Mouse (Mus musculus) heart, embryonic 14.5 days (tissue): ENCODE measurements around the gene Ttyh1. TPM values are rescaled to one million over a fixed set of nuclear protein-coding genes. Genes with fewer than 3 reads are reported as not detected.

Source experiments
- ATAC-seq: fragments of 200-750 bp; cut with Nextera tagmentation; 2 replicates; pipeline ENCODE4 v1.8.0; 2017; ENCODE audit warnings: low read depth, moderate TSS enrichment; ENCODE audit not compliant: insufficient number of reproducible peaks, insufficient read depth, low FRiP score
- H3K27ac ChIP-seq, 2 experiments: fragments of 200-500 bp in 1 of 2; fragments of 300-500 bp in 1 of 2; sonication (generic) in 1 of 2; replicated peaks in 1 of 2; 2 replicates each; pipeline ENCODE4 v1.5.1; 2012 to 2014; ENCODE audit warnings: low read depth in 2 of 2, low read length in 2 of 2, control low read depth in 1 of 2, mild to moderate bottlenecking in 1 of 2, mixed read lengths in 1 of 2; ENCODE audit not compliant: control insufficient read depth in 1 of 2, insufficient read depth in 1 of 2
- H3K27me3 ChIP-seq: fragments of 300-500 bp; sonication (generic); 2 replicates; pipeline ENCODE4 v1.6.1; 2014; ENCODE audit warnings: mild to moderate bottlenecking, low read length, control low read depth; ENCODE audit not compliant: control insufficient read depth, insufficient read depth
- H3K36me3 ChIP-seq: fragments of 300-500 bp; sonication (generic); 2 replicates; pipeline ENCODE4 v1.6.1; 2014; ENCODE audit warnings: mild to moderate bottlenecking, control low read depth, low read length, mixed read lengths; ENCODE audit not compliant: control insufficient read depth, insufficient read depth
- H3K4me1 ChIP-seq, 2 experiments: fragments of 200-500 bp in 1 of 2; fragments of 300-500 bp in 1 of 2; sonication (generic) in 1 of 2; 2 replicates each; pipeline ENCODE4 v1.6.1; 2012 to 2014; ENCODE audit warnings: low read length in 2 of 2, control low read depth in 1 of 2, mixed read lengths in 1 of 2; ENCODE audit not compliant: control insufficient read depth in 2 of 2, insufficient read depth in 2 of 2
- H3K4me2 ChIP-seq: fragments of 300-500 bp; sonication (generic); 2 replicates; pipeline ENCODE4 v1.6.1; 2014; ENCODE audit warnings: mild to moderate bottlenecking, low read length
- H3K4me3 ChIP-seq, 2 experiments: fragments of 200-500 bp in 1 of 2; fragments of 300-500 bp in 1 of 2; sonication (generic) in 1 of 2; 2 replicates each; pipeline ENCODE4 v1.5.1; 2012 to 2014; ENCODE audit warnings: low read length in 2 of 2, mild to moderate bottlenecking in 2 of 2, control low read depth in 1 of 2, low read depth in 1 of 2, moderate library complexity in 1 of 2; ENCODE audit not compliant: control insufficient read depth in 1 of 2, insufficient read depth in 1 of 2
- H3K9ac ChIP-seq: fragments of 300-500 bp; sonication (generic); 2 replicates; pipeline ENCODE4 v1.6.1; 2014; ENCODE audit warnings: mild to moderate bottlenecking, low read length
- H3K9me3 ChIP-seq: fragments of 300-500 bp; sonication (generic); 2 replicates; pipeline ENCODE4 v1.6.1; 2016; ENCODE audit warnings: low read length, control low read depth; ENCODE audit not compliant: control insufficient read depth
- WGBS: fragments of 180-500 bp; shearing (Covaris S2); extraction: QIAGEN DNeasy Blood & Tissue Kit; methylation state at CpG from one replicate; pipeline ENCODE4 v1.1.7; 2014; 5-methylcytosine and 5-hydroxymethylcytosine counted together
- polyA plus RNA-seq: library from polyadenylated mRNA; unstranded; fragments of >200 nt; fragmentation: Nextera tagmentation; extraction: Ambion mirVana; gene quantifications from 2 replicates; pipeline ENCODE4 v1.2.1, GENCODE M21; 2014

The Ttyh1 gene
- polyA plus RNA-seq, 1 experiment from 2014 or later, result 0.72 TPM

GRCm38 (mm10) chr7:4163571-4164072 lies 44.4 kb downstream of the Ttyh1 start:
- Histone ChIP-seq H3K36me3 (no peaks in the 10 kb centered on the region), H3K27ac (peak overlapping the region; percentile 79 to 87), H3K4me3 (peak overlapping the region; percentile 48 to 69), H3K4me1 (peaks cover 7 to 11% of the 10 kb centered on the region in 2 experiments; a peak in 3 of 4 replicates), H3K9me3 (no peaks in the 10 kb centered on the region), H3K27me3 (no peaks in the 10 kb centered on the region), H3K4me2 (peak overlapping the region; percentile 67), H3K9ac (peak overlapping the region; percentile 71)
- WGBS, result under 1% methylated on average over 11 of the region's 11 CpGs
- peak; percentile 70 for ATAC-seq

DNA sequence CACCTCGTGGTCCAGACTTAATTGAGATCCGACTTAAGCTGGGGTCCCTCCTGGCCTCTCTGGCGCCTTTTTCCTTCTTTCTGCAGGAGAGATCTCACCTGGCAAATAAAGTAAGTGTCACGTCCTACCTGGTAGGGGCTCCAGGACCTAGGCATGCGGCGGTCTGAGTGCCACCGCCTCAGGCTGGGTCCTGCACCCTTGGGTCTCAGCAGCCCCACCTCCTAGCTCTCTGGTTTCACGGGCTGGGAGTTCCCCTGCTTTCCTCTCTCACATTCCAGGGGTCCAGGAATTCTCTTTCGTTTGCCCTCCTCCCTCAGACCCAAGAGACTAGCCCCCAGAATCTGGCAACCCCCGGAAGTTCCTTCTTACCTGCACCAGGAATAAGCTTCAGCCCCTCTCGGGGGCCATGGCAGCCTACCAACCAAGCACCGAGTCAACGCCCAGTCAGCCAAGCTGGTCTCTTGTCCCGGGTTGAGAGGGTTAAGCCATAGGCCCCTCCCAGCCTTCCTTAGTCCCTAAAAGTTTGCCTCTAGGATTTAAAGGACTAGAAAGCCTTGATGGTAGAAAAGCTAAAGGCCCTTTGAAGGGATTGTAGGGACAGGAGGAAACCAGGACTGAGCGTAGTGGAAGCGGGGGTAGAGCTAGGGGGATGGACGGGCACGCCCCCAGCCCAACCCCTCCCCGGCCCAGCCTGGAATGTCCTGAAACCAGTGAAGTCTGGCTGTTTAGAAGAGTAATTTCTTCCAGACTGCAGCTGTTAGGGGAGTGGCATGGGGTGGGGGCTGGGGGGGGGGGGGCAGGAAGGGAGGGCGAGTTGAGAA lies 45.1 kb downstream of the Ttyh1 start, which contains the start of gene Cdc42ep5:
Gene Cdc42ep5, minus strand, starts transcription at position 771 of the 821 bp plus-strand sequence.
- Histone ChIP-seq H3K9ac (peak within 1 kb of the TSS; percentile 71), H3K4me2 (peak within 1 kb of the TSS; percentile 67), H3K9me3 (no peaks in the 10 kb centered on the region), H3K27ac (peak within 1 kb of the TSS; percentile 79 to 87), H3K36me3 (no peaks in the 10 kb centered on the region), H3K4me1 (peaks cover 7 to 11% of the 10 kb centered on the region in 2 experiments; a peak in 3 of 4 replicates), H3K4me3 (peak within 1 kb of the TSS; percentile 48 to 69), H3K27me3 (no peaks in the 10 kb centered on the region)
- under 1% methylated on average over 19 of the region's 20 CpGs for WGBS
- ATAC-seq, result peak; percentile 85

DNA sequence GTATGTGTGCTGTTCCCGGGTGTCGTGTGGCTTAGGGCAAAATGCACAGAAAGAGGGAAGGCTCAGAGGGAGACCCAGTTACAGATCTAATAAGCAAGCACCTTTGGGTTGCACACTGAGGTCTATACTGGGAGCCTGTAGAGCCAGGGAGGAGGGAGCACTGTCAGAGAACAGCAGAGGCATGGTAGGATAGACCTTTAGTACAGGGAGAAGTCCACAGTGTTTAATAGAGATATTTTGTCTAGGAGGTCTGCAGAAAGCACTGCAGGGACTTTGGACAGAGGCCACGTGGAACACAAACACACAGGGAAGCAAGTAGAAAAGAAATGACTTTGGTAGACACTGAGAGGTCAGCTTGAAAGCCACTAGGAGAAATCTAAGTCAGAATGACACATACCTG lies 46.1 kb downstream of the Ttyh1 start:
- no peak for ATAC-seq
- Histone ChIP-seq H3K27me3 (no peaks in the 10 kb centered on the region), H3K27ac (peak overlapping the region; percentile 47 to 62; a peak in 3 of 4 replicates), H3K4me1 (peaks cover 7 to 11% of the 10 kb centered on the region in 2 experiments; a peak in 3 of 4 replicates), H3K36me3 (no peaks in the 10 kb centered on the region), H3K9ac (no peak overlapping the region), H3K9me3 (no peaks in the 10 kb centered on the region), H3K4me3 (peak overlapping the region; percentile 19 to 48; a peak in 3 of 4 replicates), H3K4me2 (peak overlapping the region; percentile 67)
- WGBS, result 19% methylated on average over 3 of the region's 3 CpGs

DNA sequence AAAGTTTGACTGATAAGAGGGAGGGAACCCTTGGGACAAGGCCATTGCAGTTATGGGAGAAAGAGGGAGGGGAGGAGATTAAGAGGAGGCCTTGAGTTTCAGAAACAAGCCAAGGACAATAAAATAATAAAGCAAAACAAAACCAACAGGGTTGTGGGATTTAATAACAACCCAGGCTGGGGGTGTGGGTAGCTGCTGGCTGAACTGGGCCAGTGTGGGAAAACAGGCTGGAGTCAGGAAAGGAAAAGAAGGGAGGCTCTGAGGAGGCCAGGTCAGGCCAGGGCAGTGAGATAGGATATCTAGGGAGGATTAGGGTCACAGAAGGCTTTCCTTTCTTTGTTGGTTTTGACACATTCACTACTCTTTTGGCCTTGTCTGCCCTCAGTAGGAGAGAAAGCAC lies 47.9 kb downstream of the Ttyh1 start:
- no peak for ATAC-seq
- H3K4me3 ChIP-seq, result no peak overlapping the region
- no peaks in the 10 kb centered on the region for H3K27me3 ChIP-seq
- H3K4me2 ChIP-seq, result no peak overlapping the region
- no peaks in the 10 kb centered on the region for H3K9me3 ChIP-seq
- H3K27ac ChIP-seq, result no peak overlapping the region
- H3K36me3 ChIP-seq, result no peaks in the 10 kb centered on the region
- peaks cover 7 to 11% of the 10 kb centered on the region in 2 experiments; a peak in 3 of 4 replicates for H3K4me1 ChIP-seq
- H3K9ac ChIP-seq, result no peak overlapping the region

- H3K27me3 ChIP-seq, result no peaks in the 10 kb centered on the region
- H3K27ac ChIP-seq, result no peak overlapping the region
- H3K4me3 ChIP-seq, result no peak overlapping the region
- no peak for ATAC-seq
- H3K9ac ChIP-seq, result no peak overlapping the region
- WGBS, result 68% methylated on average over 6 of the region's 6 CpGs
- peaks cover 0 to 1% of the 10 kb centered on the region in 2 experiments; a peak in 2 of 4 replicates for H3K4me1 ChIP-seq
- no peaks in the 10 kb centered on the region for H3K9me3 ChIP-seq
- no peaks in the 10 kb centered on the region for H3K36me3 ChIP-seq
- H3K4me2 ChIP-seq, result no peak overlapping the region
Observed at GRCm38 (mm10) chr7:4170193-4170938, 51.2 kb downstream of the Ttyh1 start.

DNA sequence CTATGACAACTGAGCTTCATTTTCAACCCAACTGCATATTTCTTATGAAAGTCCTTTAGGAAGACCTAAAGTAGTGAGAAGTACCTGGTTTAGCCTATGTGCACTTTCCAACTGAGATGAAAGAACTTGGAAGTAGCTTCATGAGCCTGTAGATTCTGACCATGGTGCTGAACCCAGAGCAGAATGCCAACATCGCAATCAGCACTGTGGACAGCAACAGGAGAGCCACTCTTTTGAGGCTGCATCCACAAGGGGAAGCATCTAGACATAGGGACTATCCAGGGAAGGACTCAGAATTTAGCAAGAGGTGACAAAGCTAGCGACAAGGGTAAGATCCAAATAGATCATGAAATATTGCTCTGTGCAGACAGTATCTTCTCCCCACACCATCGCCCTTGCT lies 59.2 kb downstream of the Ttyh1 start:
- H3K27me3 ChIP-seq, result no peaks in the 10 kb centered on the region
- H3K4me3 ChIP-seq, result no peak overlapping the region
- no peak overlapping the region for H3K4me2 ChIP-seq
- no peaks in the 10 kb centered on the region for H3K9me3 ChIP-seq
- 35% methylated on average over 3 of the region's 3 CpGs for WGBS
- H3K27ac ChIP-seq, result no peak overlapping the region
- no peak for ATAC-seq
- H3K36me3 ChIP-seq, result no peaks in the 10 kb centered on the region
- H3K9ac ChIP-seq, result no peak overlapping the region
- H3K4me1 ChIP-seq, result no peaks in the 10 kb centered on the region
